Mouse (Mus musculus) adrenal gland (tissue): ENCODE data around the gene Nceh1.
"Not testable (repeated sequence)": the region's sequence is repeated elsewhere in the genome, so short reads cannot be mapped to it uniquely, and the experiment has no call there.

Experiments used
- intact Hi-C: fragments of 180-260 bp; cut with DNase I; formaldehyde crosslinking; loops from one replicate; pipeline ENCODE4 v1.15.1; 2025

The Nceh1 gene

DNA sequence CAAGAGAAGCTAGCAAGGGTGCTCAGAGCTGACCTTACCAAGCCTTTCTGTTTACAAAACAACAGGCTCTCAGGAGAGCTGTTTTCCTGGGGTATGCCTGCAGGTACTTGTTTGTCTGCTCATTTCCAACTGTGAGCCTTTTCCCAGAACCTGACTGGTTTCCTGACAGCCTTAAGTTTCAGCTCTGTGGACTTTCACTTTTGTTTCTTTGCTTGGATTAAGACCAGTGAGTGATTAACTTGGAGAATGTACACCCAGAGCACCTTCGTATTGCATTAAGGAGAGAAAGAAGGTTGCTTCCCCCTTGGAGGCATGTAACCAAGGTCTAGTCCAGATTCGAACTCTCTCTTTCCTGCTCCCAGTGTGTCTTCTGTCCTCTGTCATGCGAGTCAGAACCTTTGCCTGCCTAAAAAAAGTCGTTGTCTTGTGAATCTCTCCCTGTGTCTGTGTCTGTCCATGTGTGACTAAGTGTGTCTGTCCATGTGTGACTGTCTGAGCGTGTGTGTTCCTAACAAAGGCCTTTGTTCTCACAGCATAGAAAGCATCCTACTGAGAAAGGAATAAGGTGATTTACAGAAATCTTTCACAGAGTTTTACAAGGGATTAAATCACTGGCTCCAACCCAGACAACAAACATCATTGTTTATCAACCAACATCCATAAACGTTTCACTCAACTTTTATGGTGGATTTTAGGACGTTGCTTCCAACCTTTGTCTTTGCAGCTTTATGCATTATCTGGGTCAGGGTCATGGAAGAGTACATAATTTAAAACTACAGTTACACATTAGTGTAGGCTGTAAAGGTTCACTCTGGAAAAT lies 90.4 kb downstream of the Nceh1 start:
- intact Hi-C loops = no loop called here

DNA sequence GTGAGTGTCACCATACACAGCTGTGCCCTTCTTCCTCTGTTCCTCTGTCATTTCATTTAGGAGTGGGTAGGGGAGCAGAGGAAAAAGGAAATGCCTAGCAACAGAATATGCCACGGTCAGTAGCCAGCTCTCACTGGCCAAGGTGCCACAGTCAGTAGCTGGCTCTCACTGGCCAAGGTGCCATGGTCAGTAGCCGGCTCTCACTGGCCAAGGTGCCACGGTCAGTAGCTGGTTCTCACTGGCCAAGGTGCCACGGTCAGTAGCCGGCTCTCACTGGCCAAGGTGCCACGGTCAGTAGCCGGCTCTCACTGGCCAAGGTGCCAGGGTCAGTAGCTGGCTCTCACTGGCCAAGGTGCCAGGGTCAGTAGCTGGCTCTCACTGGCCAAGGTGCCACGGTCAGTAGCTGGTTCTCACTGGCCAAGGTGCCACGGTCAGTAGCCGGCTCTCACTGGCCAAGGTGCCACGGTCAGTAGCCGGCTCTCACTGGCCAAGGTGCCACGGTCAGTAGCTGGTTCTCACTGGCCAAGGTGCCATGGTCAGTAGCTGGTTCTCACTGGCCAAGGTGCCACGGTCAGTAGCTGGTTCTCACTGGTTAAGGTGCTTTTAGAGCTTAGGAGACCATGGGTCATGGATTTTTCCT lies 96.6 kb downstream of the Nceh1 start:
- intact Hi-C loops = not testable (repeated sequence)

DNA sequence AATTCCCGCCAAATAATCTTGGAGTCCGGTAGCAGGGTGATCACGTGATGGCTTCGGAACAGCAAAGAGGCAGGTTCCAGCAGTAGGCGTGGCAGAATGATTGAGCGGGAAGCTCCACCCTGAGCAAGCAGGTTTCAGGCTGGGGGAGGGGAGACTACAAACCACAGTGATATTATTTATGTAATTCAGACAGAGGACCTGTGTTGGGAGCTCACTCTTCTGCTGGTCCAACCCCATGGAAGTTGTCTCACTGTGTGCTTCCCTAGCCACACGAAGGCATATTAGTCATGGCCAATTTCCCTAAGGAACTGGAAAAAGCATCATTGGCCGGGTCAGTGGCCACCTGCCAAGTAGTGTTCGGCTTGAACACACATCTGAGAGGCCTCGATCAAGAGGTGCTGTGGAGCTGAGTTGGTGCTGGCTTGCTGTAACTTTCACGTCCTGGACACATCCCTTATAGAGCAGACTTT lies 97.5 kb downstream of the Nceh1 start:
- intact Hi-C loops = no loop called here

DNA sequence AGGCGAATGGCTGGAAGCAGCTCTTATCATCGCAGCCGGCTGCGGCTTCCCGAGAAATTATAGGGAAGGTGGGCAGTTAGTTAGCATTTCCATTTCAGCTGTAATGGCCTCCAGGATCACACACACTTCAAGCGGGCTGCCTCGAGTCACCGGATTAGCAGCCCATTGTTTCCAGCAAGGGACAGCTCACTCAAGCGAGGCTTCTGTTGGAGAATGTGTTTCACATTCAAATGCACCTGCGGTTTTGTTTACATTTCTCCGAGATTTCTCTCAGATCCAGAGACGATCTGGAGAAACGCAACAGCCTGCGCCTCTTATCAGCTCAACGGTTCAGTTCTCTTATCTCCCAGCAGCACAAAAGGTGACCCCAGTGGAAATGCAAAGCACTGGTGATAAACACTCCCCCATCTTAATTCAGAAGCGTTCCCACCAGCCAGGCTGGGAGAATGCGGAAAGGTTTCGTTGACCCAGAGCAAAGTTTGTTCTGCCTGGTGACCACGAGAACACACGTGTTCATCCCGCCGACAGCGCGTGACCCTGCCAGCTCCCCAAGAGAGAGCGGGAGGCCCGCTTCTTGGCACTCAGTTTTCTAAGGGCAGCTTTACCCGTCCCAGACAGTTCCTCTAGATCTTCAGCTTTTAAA lies 100.4 kb downstream of the Nceh1 start:
- intact Hi-C loops = no loop called here

DNA sequence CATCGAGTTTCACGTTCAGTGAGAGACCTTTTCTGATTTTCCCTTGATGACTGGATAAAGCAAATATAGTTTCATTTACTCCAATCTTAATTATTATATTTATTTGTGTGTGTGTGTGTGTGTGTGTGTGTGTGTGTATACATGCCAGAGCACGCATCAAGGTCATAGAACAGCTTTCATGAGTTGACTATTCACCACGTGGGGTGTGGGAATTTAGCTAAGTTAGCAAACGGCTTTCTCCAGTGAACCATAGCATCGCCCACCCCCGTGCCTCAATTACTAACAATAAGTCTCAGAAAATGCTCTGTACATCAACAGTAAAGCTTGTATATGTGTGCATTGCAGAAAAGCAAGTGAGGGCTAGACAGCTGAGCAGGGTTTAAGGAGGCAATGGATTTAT lies 101.0 kb downstream of the Nceh1 start:
- intact Hi-C loops = no loop called here

DNA sequence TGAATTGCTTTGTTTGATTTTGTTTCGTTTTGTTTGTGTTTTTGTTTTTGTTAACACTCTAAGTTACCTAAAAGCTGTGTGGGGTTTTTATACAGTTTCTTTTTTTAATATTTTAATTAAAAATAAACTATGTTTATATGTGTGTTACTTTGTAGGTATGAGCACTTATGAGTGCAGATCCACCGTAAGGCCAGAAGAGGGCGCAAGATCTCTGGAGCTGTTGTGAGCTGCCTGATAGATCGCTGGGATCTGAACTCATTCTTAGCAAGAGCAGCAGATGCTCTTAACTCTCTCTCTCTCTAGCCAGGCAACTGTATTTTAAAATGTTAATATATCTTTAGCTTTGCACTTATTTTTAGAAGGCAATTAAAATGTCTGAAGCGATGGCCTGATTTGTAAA lies 101.5 kb downstream of the Nceh1 start:
- intact Hi-C loops = no loop called here

DNA sequence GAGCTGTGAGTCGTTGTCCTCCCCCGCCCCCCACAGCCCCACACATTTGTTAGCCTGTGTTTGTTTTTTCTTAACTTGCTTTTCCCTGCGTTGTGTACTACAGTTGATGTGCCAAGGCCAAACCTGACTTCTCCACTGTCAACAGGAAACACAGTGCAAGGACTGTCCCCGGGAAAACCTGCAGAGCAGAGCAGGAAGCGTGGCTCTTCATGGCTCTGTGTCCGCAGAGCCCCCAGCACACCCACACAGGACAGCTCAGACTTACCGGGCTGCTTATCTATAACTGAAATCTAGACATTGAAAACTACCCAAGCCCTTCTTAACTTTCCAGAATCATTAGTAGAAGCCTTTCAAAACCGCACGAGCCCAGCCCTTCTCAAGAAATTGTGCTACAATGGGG lies 102.3 kb downstream of the Nceh1 start:
- intact Hi-C loops = no loop called here

DNA sequence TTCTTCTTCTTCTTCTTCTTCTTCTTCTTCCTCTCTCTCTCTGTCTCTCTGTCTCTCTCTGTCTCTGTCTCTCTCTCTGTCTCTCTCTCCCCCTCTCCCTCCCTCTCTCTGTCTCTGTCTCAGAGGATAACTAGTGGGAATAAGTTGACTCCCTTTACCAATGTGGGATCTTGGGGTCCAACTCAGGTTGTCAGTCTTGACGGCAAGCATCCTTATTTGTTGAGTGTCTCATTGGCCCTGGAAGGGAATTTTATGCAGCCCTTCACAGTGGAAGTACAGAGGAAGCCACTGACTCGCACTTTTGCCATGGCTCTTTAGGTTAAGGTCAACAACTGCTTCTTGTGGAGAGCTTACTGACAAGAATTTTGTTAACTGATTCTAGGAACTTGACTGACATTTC lies 105.5 kb downstream of the Nceh1 start:
- intact Hi-C loops = no loop called here

DNA sequence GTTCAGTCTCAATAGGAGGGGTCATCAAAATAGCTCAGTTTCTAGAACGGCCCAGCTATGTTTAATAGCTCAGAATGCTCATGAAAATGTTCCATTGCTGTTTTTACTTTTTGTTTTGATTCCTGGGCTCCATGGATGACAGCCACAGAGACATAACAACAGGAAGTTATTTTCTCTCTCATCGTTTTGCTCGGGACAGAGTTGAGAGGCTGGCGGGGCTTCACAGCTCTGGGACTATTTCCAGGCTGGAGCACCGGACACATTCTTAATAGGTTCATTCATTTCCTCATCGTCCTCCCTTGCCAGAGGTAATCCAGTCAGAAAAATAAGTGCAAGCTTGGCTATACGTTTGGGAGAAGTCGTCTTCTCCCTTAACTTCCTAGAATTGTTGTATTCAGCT lies 106.1 kb downstream of the Nceh1 start:
- intact Hi-C loops = no loop called here

DNA sequence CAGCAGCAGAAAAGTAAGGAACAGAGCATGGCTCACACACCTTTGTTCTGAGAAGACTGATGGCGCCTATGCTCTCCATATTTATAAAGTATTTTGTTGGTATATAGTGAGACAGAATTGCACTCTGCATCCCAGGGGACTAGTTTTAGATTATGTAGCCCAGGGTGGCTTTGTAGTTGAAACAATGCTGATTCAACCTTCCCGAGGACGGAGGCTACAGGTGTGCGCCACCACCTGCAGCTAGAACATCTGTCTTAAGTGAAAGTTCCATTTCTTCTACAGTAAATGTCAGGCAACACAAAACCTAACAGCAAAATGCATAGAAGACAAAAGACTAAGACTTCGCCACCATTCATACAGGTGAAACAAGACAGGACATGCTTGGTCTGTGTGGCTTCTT lies 107.5 kb downstream of the Nceh1 start:
- intact Hi-C loops = no loop called here

DNA sequence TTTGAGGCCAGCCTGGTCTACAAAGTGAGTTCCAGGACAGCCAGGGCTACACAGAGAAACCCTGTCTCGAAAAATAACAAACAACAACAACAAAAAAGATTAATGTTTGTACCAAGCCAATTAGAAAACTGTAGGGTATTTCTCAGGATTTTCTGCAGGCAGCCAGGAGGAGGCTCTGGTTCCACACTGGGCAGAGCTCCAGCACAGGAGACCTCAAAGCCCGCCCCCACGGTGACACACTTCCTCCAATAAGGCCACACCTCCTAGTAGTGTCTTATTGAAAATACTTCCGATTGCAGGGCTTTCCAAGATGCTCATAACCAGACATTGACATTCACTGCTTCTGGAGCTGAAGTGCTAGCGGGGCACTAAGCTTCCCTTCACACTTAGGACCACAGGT lies 108.2 kb downstream of the Nceh1 start:
- intact Hi-C loops = not testable (repeated sequence)

DNA sequence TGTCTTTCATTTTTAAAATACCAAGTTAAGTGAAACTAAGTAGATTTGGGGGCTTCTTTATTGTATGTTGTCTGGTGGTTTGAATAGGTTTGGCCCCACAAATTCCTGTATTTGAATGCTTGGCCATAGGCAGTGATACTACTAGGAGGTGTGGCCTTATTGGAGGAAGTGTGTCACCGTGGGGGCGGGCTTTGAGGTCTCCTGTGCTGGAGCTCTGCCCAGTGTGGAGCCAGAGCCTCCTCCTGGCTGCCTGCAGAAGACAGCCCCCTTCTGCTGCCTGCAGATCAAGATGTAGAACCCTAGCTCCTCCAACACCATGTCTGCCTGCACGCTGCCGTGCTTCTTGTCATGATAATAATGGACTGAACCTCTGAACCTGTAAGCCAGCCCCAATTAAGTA lies 108.6 kb downstream of the Nceh1 start:
- intact Hi-C loops = not testable (repeated sequence)

DNA sequence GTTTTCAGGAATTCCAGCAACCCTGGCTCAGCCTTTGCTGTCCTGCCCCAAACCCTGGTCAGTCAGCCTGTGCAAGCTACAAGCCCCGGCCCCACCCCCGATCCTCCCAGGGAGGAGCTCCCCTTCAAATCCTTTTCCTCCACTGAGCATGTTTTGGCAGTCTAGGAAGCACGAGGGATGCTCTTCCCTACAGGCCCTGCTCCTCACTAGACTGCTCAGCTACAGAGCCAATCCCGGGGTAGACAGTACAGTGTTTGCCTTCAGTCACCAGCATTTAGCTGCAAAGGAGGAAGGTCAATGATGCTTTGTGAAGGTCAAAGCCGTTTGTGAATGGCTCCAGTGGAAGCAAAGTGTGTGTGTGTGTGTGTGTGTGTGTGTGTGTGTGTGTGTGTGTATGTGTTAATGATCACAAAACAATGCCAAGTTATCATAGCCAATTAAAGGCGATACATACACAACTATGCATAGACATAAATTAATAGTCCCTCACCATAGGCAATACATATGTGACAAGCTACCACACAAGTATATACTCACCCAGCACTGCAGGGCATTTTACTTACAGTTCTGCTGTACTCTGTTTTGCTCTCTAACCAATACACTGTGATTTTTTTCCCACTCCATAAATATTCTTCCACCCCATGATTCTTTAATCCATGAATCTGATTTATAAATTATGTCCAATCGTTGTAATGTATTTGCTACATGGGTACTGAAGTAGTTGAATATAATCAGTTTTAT lies 111.0 kb downstream of the Nceh1 start:
- intact Hi-C loops = no loop called here

DNA sequence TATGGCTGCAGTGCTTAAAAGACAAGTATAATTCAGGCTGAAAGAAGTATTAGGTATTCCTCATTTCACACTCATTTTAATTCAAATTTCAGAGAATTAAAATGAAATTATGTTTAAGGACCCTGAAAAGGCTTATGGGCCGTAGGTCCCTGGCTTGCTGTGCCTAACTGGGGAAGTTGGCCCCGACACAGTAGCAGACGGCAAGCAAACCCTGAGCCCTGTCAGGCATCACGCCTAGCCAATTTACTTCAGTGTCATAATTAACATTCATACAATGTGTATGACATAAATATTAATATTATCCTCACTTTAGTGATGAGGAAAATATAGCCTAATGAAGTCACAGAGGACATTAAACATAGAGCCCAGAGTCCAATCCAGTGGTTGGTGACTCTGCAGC lies 117.7 kb downstream of the Nceh1 start:
- intact Hi-C loops = no loop called here

DNA sequence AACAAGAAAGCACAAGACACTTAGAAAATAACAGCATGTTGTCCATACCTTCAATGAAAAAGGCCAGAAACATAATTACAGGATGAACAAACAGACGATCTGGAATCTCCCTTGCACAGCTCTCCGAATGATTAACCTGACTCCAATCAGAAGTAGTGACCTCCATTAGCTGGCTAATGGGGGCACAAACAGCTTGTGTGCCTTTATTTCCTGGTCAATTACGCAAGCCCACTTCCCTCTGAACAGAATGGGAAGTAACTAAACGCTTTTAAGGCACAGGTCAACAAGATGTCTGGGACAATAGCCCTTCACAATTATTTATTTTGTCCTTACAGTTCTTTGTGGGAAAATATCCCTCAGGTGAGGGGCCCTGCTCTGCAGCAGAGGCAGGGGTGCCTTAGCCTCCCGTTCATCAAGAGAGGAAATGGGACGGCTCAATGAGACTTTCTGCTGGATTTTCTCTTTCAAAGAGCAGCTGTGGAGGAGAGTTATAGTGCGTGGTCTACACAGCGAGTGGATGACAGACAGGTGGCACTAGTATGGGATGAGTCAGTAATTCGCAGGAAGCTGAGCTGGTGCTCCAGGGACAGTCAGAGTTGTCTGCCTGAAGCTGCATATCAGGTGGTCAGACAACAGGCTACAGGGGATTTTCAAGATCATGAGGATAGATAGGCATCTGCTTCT lies 119.7 kb downstream of the Nceh1 start:
- intact Hi-C loops = no loop called here

DNA sequence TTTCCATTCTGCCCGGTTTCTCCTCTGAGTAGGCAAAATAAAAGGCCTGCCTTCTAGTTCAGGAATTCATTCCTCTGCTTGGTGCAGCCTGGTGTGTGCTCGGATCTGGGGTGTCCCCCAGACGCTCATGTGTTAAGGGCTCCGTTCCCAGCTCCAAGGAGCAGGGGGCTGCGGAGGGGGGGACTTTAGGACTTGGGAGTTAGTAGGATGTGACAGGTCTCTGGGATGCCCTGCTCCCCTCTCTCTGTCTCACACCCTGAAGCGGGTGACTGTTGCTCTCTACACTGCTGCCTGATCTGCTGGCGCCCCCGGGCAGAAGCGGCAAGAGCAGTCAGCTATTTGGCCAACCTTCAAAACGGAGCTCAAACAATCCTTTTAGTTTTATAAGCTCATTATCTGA lies 124.0 kb downstream of the Nceh1 start:
- intact Hi-C loops = no loop called here

DNA sequence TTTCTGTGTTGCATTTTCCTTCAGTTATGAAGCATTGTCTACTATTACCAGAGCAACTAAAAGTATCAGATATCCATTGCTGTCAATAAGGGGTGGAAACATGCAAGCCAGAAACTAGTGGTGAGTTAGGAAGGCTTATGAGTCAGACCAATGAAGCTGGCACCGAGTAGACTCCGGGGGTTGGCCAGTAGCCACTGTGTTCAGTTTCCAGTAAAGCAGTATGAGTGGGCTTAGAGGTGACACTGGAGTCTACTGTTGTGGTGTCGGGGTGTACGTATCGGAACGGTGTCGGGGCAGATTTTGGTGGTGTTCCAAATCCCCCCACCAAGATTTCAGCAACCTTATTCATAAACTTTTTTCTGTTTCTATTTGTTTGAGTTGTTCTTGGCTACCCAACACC lies 128.2 kb downstream of the Nceh1 start:
- intact Hi-C loops = no loop called here

DNA sequence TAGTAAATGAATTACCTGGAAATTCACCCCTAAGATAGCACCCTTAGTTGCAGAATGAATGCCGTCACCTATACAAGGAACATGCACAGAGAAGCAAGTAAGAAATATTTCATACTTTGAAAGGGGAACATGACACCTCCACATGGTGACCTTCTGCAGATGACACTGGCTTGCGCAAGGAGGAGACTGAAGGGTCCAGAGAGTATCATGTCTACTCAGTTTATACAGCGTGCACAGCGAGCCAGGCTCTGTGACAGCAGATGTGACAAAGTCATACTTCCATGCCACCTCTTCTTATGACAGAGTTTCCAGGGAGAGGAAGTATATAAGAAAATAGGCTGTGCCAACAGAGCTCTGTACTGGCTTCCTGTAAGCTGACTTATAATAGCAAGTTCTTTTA lies 128.7 kb downstream of the Nceh1 start:
- intact Hi-C loops = no loop called here

DNA sequence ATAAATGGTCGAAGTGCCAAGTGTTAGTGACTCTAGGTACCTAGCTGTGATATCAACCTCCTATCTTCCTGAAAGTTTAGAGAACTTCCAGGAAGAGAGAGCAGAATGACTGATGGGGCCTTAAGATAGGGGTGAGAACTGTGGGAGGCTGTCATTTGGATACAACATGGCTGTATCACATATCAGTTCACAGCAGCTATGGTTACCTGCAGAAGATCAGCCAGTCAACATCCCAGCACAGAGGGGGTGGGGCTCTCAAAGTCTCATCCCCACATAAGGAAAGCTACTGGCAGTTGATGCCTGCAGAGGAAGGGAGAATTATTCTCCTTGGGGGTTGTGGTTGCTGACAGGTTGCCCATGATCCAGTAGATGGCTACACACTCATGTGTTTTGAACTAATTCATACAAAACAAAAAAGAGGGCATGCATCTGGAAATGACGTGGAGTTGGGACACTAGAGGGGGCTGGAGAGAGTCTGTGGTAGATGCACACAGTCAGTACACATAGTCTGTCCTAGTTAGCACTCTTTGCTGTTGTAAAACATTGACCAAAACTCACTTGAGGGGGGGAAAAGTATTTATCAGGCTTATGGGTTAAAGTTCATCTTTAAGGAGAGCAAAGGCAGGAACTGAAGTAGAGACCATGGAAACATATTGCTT lies 131.9 kb downstream of the Nceh1 start:
- intact Hi-C loops = no loop called here

DNA sequence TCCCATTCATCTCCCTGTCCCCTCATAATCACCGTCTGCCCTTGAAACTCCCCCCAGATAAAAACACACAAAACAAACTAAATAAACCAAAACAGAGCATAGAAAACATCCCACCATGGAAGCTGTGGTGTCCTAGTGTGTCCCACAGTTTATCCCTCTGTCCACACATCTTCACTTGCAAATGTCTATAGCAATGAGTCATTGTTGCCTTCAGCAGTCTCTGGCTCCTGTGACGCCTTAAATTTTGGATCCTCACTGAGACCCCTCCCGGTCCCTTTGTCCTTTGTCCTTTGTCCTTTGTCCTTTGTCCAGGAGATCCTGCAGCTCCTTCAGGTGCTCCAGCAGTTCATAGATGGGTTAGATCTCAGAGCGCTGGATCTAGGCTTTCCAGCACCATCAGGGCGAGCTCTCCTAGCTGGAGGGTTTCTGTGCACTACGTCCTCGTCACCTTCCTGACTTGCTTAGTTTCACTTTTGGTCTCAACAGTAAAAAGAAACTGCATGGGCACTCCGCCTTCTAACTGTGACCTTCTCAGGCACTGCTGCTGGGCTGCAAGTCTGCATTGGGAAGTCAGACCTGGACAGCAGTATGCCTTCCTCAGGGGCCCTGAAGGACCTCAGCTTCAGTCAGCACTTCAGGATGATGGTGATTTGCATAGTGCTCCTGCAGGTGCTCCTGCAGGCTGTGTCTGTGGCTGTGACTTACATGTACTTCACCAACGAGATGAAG lies 134.0 kb downstream of the Nceh1 start, which contains the start of gene Tnfsf10:
Tnfsf10 (plus strand) TSS at position 470 of the 729 bp plus-strand sequence.
- intact Hi-C loops = no loop called here
